ENCODE assay signal across 18 mouse cellular contexts in genomic region chr11:93907839-93908238, GRCm38 (mm10).
"Had no signal": no experiment of that assay in that cellular context is flagged by ENCODE, and none has a peak within 500 bp of the region (broad histone marks: within the 10 kb centered on the region; RNA-seq: fewer than 3 reads in every experiment).

No protein-coding gene starts in this region.

- H3K27ac ChIP-seq: kidney, postnatal 0 days; limb, embryonic 10.5 days; limb, embryonic 13.5 days; liver, embryonic 14.5 days; midbrain, embryonic 12.5 days; neural tube, embryonic 13.5 days had no signal

- H3K4me1 ChIP-seq: limb, embryonic 10.5 days; limb, embryonic 13.5 days; midbrain, embryonic 12.5 days; neural tube, embryonic 13.5 days had no signal

- H3K27me3 ChIP-seq: limb, embryonic 13.5 days; midbrain, embryonic 12.5 days; neural tube, embryonic 13.5 days had no signal

- H3K4me3 ChIP-seq: limb, embryonic 10.5 days; limb, embryonic 13.5 days; midbrain, embryonic 12.5 days; myocyte; neural tube, embryonic 13.5 days had no signal

- H3K4me2 ChIP-seq: limb, embryonic 13.5 days; liver, embryonic 11.5 days; lung, embryonic 14.5 days; midbrain, embryonic 12.5 days; neural tube, embryonic 13.5 days had no signal

- H3K9ac ChIP-seq: limb, embryonic 13.5 days; liver, embryonic 14.5 days; liver, postnatal 0 days; lung, embryonic 14.5 days; midbrain, embryonic 12.5 days; neural tube, embryonic 13.5 days had no signal

- DNase-seq: kidney, adult 2 months; kidney, postnatal 25 days; liver, postnatal 0 days; lung, embryonic 14.5 days; lung, postnatal 10 days; lung, postnatal 36 days; thymus, adult 18-20 months; thymus, postnatal 36 days had no signal

- ATAC-seq: intestine, postnatal 0 days; liver, postnatal 0 days; midbrain, embryonic 16.5 days had no signal

- H3K9me3 ChIP-seq: limb, embryonic 10.5 days; limb, embryonic 13.5 days; midbrain, embryonic 12.5 days; neural tube, embryonic 13.5 days had no signal
